Mouse (Mus musculus): Measurements from ENCODE around the gene Cmtm6.

The Cmtm6 gene

DNA sequence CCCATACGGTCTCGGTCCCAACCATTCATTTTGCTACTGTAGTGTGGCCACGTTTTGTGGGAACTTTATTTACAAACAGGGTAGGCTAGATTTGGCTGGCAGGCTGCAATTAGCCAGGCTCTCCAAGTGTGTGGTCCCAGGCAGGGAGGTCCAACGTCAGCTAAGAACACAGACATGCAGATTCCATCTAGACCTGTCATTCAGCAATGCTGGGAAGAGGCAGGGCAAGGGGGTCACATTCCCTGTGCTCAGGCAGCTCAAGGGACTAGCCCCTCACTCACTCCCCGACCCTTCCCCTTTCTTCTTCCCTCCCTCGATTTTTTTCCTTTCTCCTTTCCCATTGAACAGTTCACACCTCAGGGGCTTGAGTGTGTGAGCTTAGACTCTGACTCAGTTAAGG, 67.9 kb downstream of the Cmtm6 start:
- no peak for DNase-seq (ENCODE audit: low spot score)
